Mouse (Mus musculus): ENCODE results near the gene L3mbtl1. TPM values are rescaled to one million over a fixed set of nuclear protein-coding genes. Genes with fewer than 3 reads are reported as not detected.

L3mbtl1 gene
- polyA plus RNA-seq, 1 experiment from 2014 or later: 0.07 TPM

DNA sequence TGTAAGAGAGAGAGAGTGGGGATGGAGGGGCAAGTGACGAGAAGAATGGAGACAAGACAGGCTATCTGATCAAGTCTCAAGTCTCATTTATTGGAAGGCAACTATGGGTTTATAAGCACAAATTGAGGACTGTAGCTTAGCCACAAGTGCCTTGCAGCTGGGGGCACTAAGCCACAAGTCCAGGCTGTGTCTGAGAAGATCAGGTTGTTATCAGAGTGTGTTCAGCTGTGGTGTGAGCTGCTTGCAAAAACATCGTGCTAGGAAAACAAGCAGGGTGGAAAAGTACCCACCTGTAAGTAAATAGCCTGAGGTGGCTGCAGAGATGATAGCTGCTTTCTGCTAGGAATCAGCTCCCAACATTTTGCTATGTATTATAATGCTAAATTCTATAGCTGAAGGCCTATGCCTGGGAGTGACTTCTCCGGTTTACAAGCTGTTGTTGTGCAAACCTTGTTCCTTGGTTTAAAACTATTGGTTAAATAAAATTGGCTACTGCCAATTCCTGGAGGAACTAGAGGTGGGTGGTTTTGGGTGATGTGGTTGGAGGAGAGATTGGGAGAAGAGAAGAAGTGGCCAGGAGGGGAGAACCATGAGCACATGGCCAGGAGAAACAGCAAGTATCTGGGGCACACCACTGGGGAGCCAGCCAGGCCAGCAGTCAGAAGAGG is 15.2 kb upstream of the L3mbtl1 start:
- ATAC-seq (ENCODE audit: borderline replicate concordance, extremely low read depth, low FRiP score, low TSS enrichment): no peak
- no peaks in the 10 kb centered on the region for H3K9me3 ChIP-seq

DNA sequence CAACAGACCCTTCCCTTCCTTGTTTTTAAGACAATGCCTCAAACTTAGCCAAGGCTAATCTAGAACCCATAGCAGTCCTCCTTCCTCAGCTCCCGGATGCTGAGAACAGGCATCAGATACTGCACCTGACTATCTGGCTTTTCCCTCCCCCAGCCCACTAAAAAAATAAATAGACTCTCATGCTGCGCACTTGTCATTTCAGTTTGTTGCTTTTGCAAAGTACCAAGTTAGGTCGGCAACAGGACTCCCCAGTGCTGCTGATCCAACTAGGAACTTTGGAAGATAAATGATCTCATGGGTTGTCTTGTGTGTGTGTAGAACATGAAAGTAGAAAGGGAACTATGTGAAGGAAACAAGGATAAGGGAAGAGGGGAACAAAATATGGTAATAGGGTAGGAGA is 13.6 kb upstream of the L3mbtl1 start:
- Histone ChIP-seq H3K27me3 (peaks cover 9% of the 10 kb centered on the region), H3K4me2 (peak overlapping the region; percentile 85; the same call in 1 of the 2 replicates), H3K4me1 (peaks cover 11% of the 10 kb centered on the region), H3K9ac (no peak overlapping the region), H3K36me3 (peaks cover 19% of the 10 kb centered on the region), H3K4me3 (no peak overlapping the region), H3K9me3 (no peaks in the 10 kb centered on the region), H3K27ac (no peak overlapping the region)
- ATAC-seq (ENCODE audit: borderline replicate concordance, extremely low read depth, low FRiP score, low TSS enrichment): no peak
- 32% methylated on average over 3 of the region's 3 CpGs for WGBS

More for the DNA sequence above, 15.2 kb upstream of the L3mbtl1 start:
- H3K9ac ChIP-seq: no peak overlapping the region
- peaks cover 3% of the 10 kb centered on the region; the same call in 1 of the 2 replicates for H3K36me3 ChIP-seq
- WGBS: 56% methylated on average over 3 of the region's 3 CpGs
- H3K4me3 ChIP-seq: no peak overlapping the region
- H3K27me3 ChIP-seq: peaks cover 9% of the 10 kb centered on the region
- H3K4me2 ChIP-seq: no peak overlapping the region
- peaks cover 5% of the 10 kb centered on the region for H3K4me1 ChIP-seq
- H3K27ac ChIP-seq: no peak overlapping the region

- WGBS: under 1% methylated on average over 18 of the region's 18 CpGs
- peaks cover 9% of the 10 kb centered on the region for H3K27me3 ChIP-seq
- no peak for ATAC-seq (ENCODE audit: borderline replicate concordance, extremely low read depth, low FRiP score, low TSS enrichment)
Measured at GRCm38 (mm10) chr2:162930516-162931122, 12.7 kb upstream of the L3mbtl1 start.

GRCm38 (mm10) chr2:162931123-162931673 is 12.1 kb upstream of the L3mbtl1 start, which contains the start of gene Srsf6:
TSS of gene Srsf6 (plus strand) at chr2:162931528.
- H3K4me1 ChIP-seq: peaks cover 11% of the 10 kb centered on the region
- peak within 1 kb of the TSS; percentile 97 for H3K27ac ChIP-seq
- under 1% methylated on average over 56 of the region's 68 CpGs for WGBS
- H3K9me3 ChIP-seq: no peaks in the 10 kb centered on the region
- peak within 1 kb of the TSS; percentile 93 for H3K4me3 ChIP-seq
- ATAC-seq (ENCODE audit: borderline replicate concordance, extremely low read depth, low FRiP score, low TSS enrichment): peak; percentile 94
- peaks cover 9% of the 10 kb centered on the region for H3K27me3 ChIP-seq
- H3K9ac ChIP-seq: peak within 1 kb of the TSS; percentile 100
- peaks cover 33% of the 10 kb centered on the region for H3K36me3 ChIP-seq
- H3K4me2 ChIP-seq: peak within 1 kb of the TSS; percentile 85

More at GRCm38 (mm10) chr2:162930516-162931122, 12.7 kb upstream of the L3mbtl1 start:
- H3K36me3 ChIP-seq: peaks cover 29% of the 10 kb centered on the region
- H3K9me3 ChIP-seq: no peaks in the 10 kb centered on the region
- peak overlapping the region; percentile 100 for H3K9ac ChIP-seq
- peaks cover 11% of the 10 kb centered on the region for H3K4me1 ChIP-seq
- peak overlapping the region; percentile 85 for H3K4me2 ChIP-seq
- peak overlapping the region; percentile 97 for H3K27ac ChIP-seq
- peak overlapping the region; percentile 93 for H3K4me3 ChIP-seq

- under 1% methylated on average over 102 of the region's 103 CpGs for WGBS
- ATAC-seq (ENCODE audit: borderline replicate concordance, extremely low read depth, low FRiP score, low TSS enrichment): peak; percentile 61
- H3K4me2 ChIP-seq: peak overlapping the region; percentile 85
Measured at GRCm38 (mm10) chr2:162931674-162932650, 11.3 kb upstream of the L3mbtl1 start.

DNA sequence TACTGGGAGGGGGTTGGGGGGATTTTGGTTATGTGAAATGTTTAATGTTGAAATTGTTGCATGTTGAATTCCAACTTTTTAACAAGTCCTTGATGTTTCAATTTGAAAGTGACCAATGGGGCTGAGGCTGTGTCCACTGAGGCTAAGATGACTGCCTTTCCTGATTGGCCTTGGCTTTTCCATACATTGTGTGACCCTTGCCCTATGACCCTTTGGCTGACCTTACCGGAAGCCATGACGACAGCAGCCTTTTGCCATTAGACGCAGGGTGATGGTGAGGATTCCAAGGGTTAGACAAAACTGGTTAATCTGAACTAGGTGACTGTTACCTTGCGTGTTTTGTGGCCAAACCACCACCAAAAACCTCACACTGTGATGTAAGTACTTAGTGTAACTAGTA is 10.6 kb upstream of the L3mbtl1 start:
- H3K27ac ChIP-seq: no peak overlapping the region
- ATAC-seq (ENCODE audit: borderline replicate concordance, extremely low read depth, low FRiP score, low TSS enrichment): no peak
- peak overlapping the region; percentile 93 for H3K4me3 ChIP-seq
- H3K4me1 ChIP-seq: peaks cover 11% of the 10 kb centered on the region
- peaks cover 46% of the 10 kb centered on the region for H3K36me3 ChIP-seq
- H3K9ac ChIP-seq: peak overlapping the region; percentile 100
- no peaks in the 10 kb centered on the region for H3K9me3 ChIP-seq
- H3K4me2 ChIP-seq: peak overlapping the region; percentile 85
- 33% methylated on average over 4 of the region's 4 CpGs for WGBS
- peaks cover 9% of the 10 kb centered on the region for H3K27me3 ChIP-seq

More at GRCm38 (mm10) chr2:162931674-162932650, 11.3 kb upstream of the L3mbtl1 start:
- Histone ChIP-seq H3K4me1 (peaks cover 11% of the 10 kb centered on the region), H3K27ac (peak overlapping the region; percentile 97), H3K9me3 (no peaks in the 10 kb centered on the region), H3K27me3 (peaks cover 9% of the 10 kb centered on the region), H3K4me3 (peak overlapping the region; percentile 93), H3K36me3 (peaks cover 41% of the 10 kb centered on the region), H3K9ac (peak overlapping the region; percentile 100)

DNA sequence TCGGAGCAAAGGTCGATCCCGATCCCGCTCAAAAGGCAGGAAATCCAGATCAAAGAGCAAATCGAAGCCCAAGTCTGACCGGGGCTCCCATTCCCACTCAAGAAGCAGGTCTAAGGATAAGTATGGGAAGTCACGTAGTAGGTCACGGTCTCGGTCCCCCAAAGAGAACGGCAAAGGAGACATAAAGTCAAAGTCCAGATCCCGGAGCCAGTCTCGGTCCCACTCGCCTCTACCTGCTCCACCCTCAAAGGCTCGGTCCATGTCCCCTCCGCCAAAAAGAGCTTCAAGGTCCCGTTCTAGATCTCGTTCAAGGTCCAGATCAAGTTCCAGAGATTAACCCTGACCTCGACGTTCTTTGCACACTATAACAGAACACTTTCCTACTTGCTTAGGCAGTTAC is 8.9 kb upstream of the L3mbtl1 start:
- no peak overlapping the region for H3K4me3 ChIP-seq
- no peak overlapping the region for H3K27ac ChIP-seq
- no peak for ATAC-seq (ENCODE audit: borderline replicate concordance, extremely low read depth, low FRiP score, low TSS enrichment)
- H3K9me3 ChIP-seq: no peaks in the 10 kb centered on the region
- H3K4me1 ChIP-seq: peaks cover 11% of the 10 kb centered on the region
- H3K27me3 ChIP-seq: peaks cover 4% of the 10 kb centered on the region
- H3K4me2 ChIP-seq: no peak overlapping the region
- no peak overlapping the region for H3K9ac ChIP-seq
- WGBS: 90% methylated on average over 19 of the region's 19 CpGs
- peaks cover 63% of the 10 kb centered on the region for H3K36me3 ChIP-seq

DNA sequence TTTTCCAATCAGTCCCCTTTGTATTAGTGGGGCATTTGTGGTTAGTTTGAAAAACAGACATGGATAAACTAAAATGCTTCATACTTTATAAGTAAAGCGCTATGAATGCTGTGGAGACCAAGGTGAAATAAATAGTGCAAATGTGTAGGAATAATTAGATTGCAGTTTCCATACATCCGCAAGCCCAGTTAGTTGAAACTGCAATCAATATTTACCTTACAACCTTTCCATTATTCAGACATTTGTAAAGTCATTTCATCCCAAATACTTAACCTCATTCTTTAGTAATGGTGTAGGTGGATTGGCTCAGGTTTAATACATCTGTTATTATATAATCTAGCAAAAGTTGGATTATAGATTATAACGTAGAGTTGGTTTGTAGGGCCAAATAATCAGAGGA is 7.6 kb upstream of the L3mbtl1 start:
- no peaks in the 10 kb centered on the region for H3K9me3 ChIP-seq
- no peak overlapping the region for H3K4me3 ChIP-seq
- no peaks in the 10 kb centered on the region for H3K27me3 ChIP-seq
- H3K4me1 ChIP-seq: peaks cover 11% of the 10 kb centered on the region
- no peak for ATAC-seq (ENCODE audit: borderline replicate concordance, extremely low read depth, low FRiP score, low TSS enrichment)
- WGBS: 91% methylated on average over 3 of the region's 3 CpGs
- no peak overlapping the region for H3K4me2 ChIP-seq
- H3K9ac ChIP-seq: no peak overlapping the region
- H3K27ac ChIP-seq: no peak overlapping the region
- H3K36me3 ChIP-seq: peaks cover 75% of the 10 kb centered on the region

DNA sequence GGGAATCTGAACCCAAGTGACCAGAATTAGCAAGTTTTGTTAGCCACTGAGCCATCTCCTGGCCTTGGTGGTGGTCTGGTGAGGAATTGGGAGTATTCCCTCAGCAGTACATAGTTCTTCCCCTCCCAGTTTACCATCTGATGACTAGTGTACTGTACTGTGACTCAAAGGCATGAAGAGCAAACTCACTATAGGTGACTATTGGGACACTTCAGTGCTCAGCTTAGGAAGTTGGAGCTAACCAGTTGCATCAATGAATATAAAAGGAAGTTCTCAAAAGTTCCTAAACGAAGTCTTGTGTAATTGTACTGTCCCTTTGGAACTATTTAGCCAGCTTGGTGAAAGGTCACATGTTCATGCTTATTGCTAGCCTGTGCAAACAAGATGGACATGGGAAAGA is 3.7 kb upstream of the L3mbtl1 start:
- 64% methylated on average over 1 of the region's 1 CpGs for WGBS
- Histone ChIP-seq H3K27me3 (peaks cover 22% of the 10 kb centered on the region), H3K4me3 (no peak overlapping the region), H3K4me2 (no peak overlapping the region), H3K9me3 (no peaks in the 10 kb centered on the region), H3K4me1 (peaks cover 8% of the 10 kb centered on the region), H3K36me3 (peaks cover 58% of the 10 kb centered on the region), H3K9ac (no peak overlapping the region), H3K27ac (no peak overlapping the region)
- ATAC-seq (ENCODE audit: borderline replicate concordance, extremely low read depth, low FRiP score, low TSS enrichment): no peak

- H3K36me3 ChIP-seq: peaks cover 19% of the 10 kb centered on the region
- H3K9ac ChIP-seq: no peak overlapping the region
- peak overlapping the region; percentile 52 for H3K4me3 ChIP-seq
- H3K27ac ChIP-seq: no peak overlapping the region
- H3K4me2 ChIP-seq: peak overlapping the region; percentile 97
- no peaks in the 10 kb centered on the region for H3K9me3 ChIP-seq
- ATAC-seq (ENCODE audit: borderline replicate concordance, extremely low read depth, low FRiP score, low TSS enrichment): no peak
- 7% methylated on average over 11 of the region's 11 CpGs for WGBS
- H3K4me1 ChIP-seq: peaks cover 8% of the 10 kb centered on the region
- peaks cover 25% of the 10 kb centered on the region for H3K27me3 ChIP-seq
Measured at GRCm38 (mm10) chr2:162943931-162944330, 659 bp downstream of the L3mbtl1 start.

GRCm38 (mm10) chr2:162946964-162947363 is 3.7 kb downstream of the L3mbtl1 start:
- Histone ChIP-seq H3K9ac (no peak overlapping the region), H3K36me3 (no peaks in the 10 kb centered on the region), H3K9me3 (no peaks in the 10 kb centered on the region), H3K4me2 (no peak overlapping the region), H3K4me3 (no peak overlapping the region), H3K27me3 (peaks cover 25% of the 10 kb centered on the region), H3K27ac (no peak overlapping the region), H3K4me1 (peaks cover 8% of the 10 kb centered on the region)
- no peak for ATAC-seq (ENCODE audit: borderline replicate concordance, extremely low read depth, low FRiP score, low TSS enrichment)
- WGBS: 75% methylated on average over 5 of the region's 5 CpGs

Measured in lung, embryonic 15.5 days (tissue).